Mouse (Mus musculus): Measurements from ENCODE around the gene Mkln1.

- TF ChIP-seq CTCF (IDR thresholded peaks at IDR 0.05; ENCODE audit: borderline replicate concordance, insufficient read depth, low read length) (no peak), POLR2A (IDR thresholded peaks at IDR 0.05; ENCODE audit: low read depth, low read length) (no peak)
Observed at GRCm38 (mm10) chr6:31518338-31518698, 119.8 kb downstream of the Mkln1 start.

Data from embryonic fibroblast, embryonic 13.5 days (primary cell).